ENCODE assay signal across 10 mouse cellular contexts in the genomic region with DNA sequence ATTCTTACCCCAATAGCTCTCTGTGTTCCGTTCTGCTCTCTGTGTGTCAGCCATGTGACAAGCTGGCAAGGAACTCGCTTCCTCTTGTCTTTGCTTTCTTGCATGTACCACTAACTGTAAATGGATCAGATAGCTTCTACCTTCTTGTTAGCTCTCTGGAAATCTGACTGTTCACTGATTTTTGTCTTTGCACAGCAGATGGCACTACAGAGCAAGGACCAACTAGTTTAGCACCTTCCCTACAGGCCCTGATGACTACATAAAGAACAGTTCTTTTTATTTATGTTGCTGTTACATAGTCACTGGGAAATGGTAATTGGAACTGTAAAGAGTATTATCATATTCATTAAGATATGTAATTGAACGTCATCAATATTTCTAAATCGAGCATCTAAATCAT.
A peak's percentile ranks its signal among the peaks of the same experiment; 100 is the strongest.
DNase-seq lines count a peak whose midpoint lies in the region; ATAC-seq lines count a peak whose summit lies in the region.
"Had no signal": no experiment of that assay in that cellular context is flagged by ENCODE, and none has a peak within 500 bp of the region (broad histone marks: within the 10 kb centered on the region; RNA-seq: fewer than 3 reads in every experiment).

No protein-coding gene starts in this region.

- no peaks in the 10 kb centered on the region for H3K27me3 ChIP-seq in hindbrain, embryonic 10.5 days (ENCODE audit: insufficient read depth, poor library complexity, severe bottlenecking)
- no peaks in the 10 kb centered on the region for H3K27me3 ChIP-seq in intestine, embryonic 15.5 days (replicated peaks)

- 74% methylated on average over 4 of the region's 4 CpGs for WGBS in hindbrain, embryonic 10.5 days
- 74% methylated on average over 4 of the region's 4 CpGs for WGBS in intestine, embryonic 15.5 days

- no peaks in the 10 kb centered on the region for H3K9me3 ChIP-seq in hindbrain, embryonic 10.5 days
- H3K9me3 ChIP-seq in intestine, embryonic 15.5 days, result no peaks in the 10 kb centered on the region

- H3K9ac ChIP-seq in intestine, embryonic 15.5 days, result no peak overlapping the region

- no peak overlapping the region for H3K27ac ChIP-seq in hindbrain, embryonic 10.5 days
- no peak overlapping the region for H3K27ac ChIP-seq in intestine, embryonic 15.5 days

- peak; percentile 86 for ATAC-seq in frontal cortex, adult (ENCODE audit: low TSS enrichment)
- no peak for ATAC-seq in intestine, embryonic 15.5 days

- H3K4me3 ChIP-seq in hindbrain, embryonic 10.5 days, result no peak overlapping the region
- H3K4me3 ChIP-seq in intestine, embryonic 15.5 days (replicated peaks), result no peak overlapping the region
- H3K4me3 ChIP-seq: erythroblast, embryonic 14.5 days had no signal

- H3K4me2 ChIP-seq in intestine, embryonic 15.5 days (replicated peaks), result no peak overlapping the region

- no peak for DNase-seq in frontal cortex, postnatal 14 days (ENCODE audit: low spot score in 2 of 2)
- peak; percentile 13 for DNase-seq in lung, postnatal 14 days
- no peak for DNase-seq in lung, adult 18-20 months
- peak; percentile 37 for DNase-seq in cerebellum, adult 8-10 months
- peak; percentile 47 for DNase-seq in right cerebral cortex, adult 18-20 months
- no peak for DNase-seq in hindbrain, embryonic 10.5 days (ENCODE audit: low spot score)

- no peaks in the 10 kb centered on the region for H3K36me3 ChIP-seq in hindbrain, embryonic 10.5 days
- no peaks in the 10 kb centered on the region for H3K36me3 ChIP-seq in intestine, embryonic 15.5 days
- H3K36me3 ChIP-seq: G1E had no signal

- no peaks in the 10 kb centered on the region for H3K4me1 ChIP-seq in hindbrain, embryonic 10.5 days (replicated peaks)
- no peaks in the 10 kb centered on the region for H3K4me1 ChIP-seq in intestine, embryonic 15.5 days (replicated peaks)

Comparison
In these comparisons a context has a peak if more than half of its experiments do, and no peak if none do; other contexts are left out.
1. DNase-seq: peak in lung, postnatal 14 days (single experiment), cerebellum, adult 8-10 months (single experiment) and right cerebral cortex, adult 18-20 months (single experiment); none in frontal cortex, postnatal 14 days (0 of 2), lung, adult 18-20 months (0 of 2) and hindbrain, embryonic 10.5 days (single experiment).